Mouse (Mus musculus): Measurements from ENCODE around the gene Psmb10. TPM values are rescaled to one million over a fixed set of nuclear protein-coding genes. Genes with fewer than 3 reads are reported as not detected.

Gene Psmb10
- polyA plus RNA-seq, 1 experiment from 2014 or later: 36.8 TPM

DNA sequence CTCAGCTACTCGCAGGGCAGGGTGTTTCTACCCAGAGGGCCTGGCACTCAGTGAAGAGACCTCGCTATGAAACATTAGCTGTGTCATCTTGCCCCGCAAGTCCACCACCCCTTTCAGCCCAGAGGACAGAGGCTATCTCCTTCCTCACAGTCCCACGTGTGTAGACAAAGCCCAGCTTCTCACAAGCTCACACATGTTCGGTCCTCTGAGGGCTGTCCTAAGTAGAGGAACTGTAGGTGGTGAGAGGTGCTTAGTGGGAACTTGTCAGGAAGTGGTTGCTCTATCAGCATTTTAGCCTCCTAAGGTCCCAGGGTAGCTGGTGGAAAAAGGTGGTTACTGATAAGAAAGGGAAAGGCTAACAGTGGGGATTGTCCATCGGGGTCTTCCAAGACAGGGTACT lies 3.1 kb downstream of the Psmb10 start:
- no peak overlapping the region for H3K4me3 ChIP-seq
- H3K4me1 ChIP-seq: peaks cover 29% of the 10 kb centered on the region
- H3K27me3 ChIP-seq (replicated peaks; ENCODE audit: low read depth, poor library complexity, severe bottlenecking): no peaks in the 10 kb centered on the region
- H3K9me3 ChIP-seq: no peaks in the 10 kb centered on the region
- H3K27ac ChIP-seq (replicated peaks): no peak overlapping the region
- H3K36me3 ChIP-seq (replicated peaks): peaks cover 45% of the 10 kb centered on the region
- DNase-seq (ENCODE audit: low spot score): no peak
- 83% methylated on average over 6 of the region's 6 CpGs for WGBS

DNA sequence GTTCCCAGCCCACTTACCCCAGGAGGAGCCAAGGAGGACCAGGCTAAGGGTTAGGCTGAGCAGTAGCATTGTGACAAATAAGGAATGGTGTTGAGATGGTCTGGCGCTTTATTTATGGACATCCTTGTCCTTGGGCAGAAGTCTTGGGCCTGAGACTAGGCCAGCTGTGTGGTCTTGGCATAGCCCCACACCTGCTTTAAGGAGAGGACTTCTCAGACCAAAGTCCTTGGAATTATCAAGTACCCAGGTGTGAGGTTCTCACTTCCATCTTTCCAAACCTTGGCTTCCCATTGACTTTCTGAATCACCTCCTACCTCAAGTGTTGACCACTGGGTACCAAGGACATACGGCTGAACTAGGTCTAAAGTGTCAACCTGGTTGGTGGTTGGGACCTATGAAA lies 4.5 kb downstream of the Psmb10 start, which contains the start of gene Ctrl:
TSS of gene Ctrl (minus strand) at position 101 of the 400 bp plus-strand sequence.
- H3K27ac ChIP-seq (replicated peaks): no peak within 1 kb of the TSS
- DNase-seq (ENCODE audit: low spot score): no peak
- peaks cover 47% of the 10 kb centered on the region for H3K36me3 ChIP-seq (replicated peaks)
- WGBS: 93% methylated on average over 2 of the region's 2 CpGs
- H3K9me3 ChIP-seq: no peaks in the 10 kb centered on the region
- H3K4me3 ChIP-seq: no peak within 1 kb of the TSS
- H3K4me1 ChIP-seq: peaks cover 29% of the 10 kb centered on the region
- H3K27me3 ChIP-seq (replicated peaks; ENCODE audit: low read depth, poor library complexity, severe bottlenecking): no peaks in the 10 kb centered on the region

DNA sequence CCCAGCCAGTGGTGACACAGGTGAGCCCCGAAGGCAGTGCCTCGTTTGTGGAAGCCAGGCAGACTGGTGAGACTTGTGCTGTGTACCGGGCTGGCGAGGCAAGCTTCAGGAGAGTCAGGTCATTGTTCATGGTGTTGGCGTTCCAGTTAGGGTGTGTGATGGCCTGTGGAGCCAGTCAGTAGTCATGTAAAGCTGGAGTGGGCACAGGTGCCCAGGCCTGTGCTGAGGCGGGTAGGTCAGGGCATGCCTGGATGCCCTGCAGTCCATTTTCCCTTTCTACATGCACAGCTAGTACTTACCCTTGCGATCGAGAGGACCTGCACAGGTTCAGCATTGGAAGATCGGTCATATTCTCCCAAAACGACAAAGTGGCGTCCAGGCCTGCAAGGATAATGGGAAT lies 5.7 kb downstream of the Psmb10 start:
- WGBS: 92% methylated on average over 11 of the region's 11 CpGs
- no peak overlapping the region for H3K27ac ChIP-seq (replicated peaks)
- H3K9me3 ChIP-seq: no peaks in the 10 kb centered on the region
- no peak overlapping the region for H3K4me3 ChIP-seq
- H3K36me3 ChIP-seq (replicated peaks): peaks cover 47% of the 10 kb centered on the region
- DNase-seq (ENCODE audit: low spot score): no peak
- H3K27me3 ChIP-seq (replicated peaks; ENCODE audit: low read depth, poor library complexity, severe bottlenecking): no peaks in the 10 kb centered on the region
- H3K4me1 ChIP-seq: peaks cover 19% of the 10 kb centered on the region

DNA sequence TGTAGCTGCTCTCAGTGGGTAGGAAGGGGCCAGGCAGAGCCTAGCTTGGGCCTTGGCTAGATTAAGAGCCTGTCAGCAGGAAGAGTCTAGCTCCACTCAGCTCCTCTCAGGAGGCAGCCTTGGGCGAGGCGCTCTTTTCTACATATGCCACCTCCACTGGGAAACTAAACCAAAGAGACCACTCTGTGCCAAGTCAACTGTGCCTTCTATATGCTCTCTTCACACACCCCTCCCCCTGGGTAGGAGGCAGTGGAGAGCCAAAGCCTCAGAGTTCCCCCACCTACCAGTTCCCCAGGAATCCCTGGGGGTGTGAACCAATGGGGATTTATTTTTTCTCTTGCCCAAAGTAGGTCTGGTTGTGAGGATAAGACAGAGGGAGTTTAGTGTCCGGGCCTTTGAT lies 7.0 kb downstream of the Psmb10 start:
- no peak for DNase-seq (ENCODE audit: low spot score)
- Histone ChIP-seq H3K4me1 (peaks cover 15% of the 10 kb centered on the region), H3K4me3 (no peak overlapping the region), H3K36me3 (replicated peaks) (peaks cover 47% of the 10 kb centered on the region), H3K27me3 (replicated peaks; ENCODE audit: low read depth, poor library complexity, severe bottlenecking) (no peaks in the 10 kb centered on the region), H3K27ac (replicated peaks) (no peak overlapping the region), H3K9me3 (no peaks in the 10 kb centered on the region)
- 93% methylated on average over 3 of the region's 3 CpGs for WGBS

DNA sequence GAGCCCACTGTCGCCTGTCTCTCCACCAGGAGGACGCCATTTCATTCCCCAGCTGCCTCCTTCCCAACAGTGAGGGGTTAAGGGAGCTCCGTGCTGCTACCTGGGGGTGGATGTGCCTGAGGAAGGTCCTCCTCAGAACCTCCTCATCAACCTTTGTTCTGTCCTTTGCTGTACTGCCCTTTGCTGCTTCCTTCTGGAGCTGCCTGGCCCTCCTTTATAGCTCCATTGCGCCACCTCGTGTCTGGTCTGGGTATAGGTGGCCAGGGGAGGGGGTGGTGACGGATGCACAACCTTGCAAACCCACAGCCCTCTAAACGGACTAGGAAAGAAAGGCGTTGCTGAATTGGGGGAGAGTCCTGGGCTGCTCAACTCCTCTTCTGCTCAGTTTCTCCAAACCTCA lies 7.6 kb downstream of the Psmb10 start:
- H3K4me3 ChIP-seq: 0 out of 2 replicates have a peak overlapping the region, but pooled peaks have one; percentile 9
- no peaks in the 10 kb centered on the region for H3K9me3 ChIP-seq
- DNase-seq (ENCODE audit: low spot score): peak; percentile 86
- peaks cover 47% of the 10 kb centered on the region for H3K36me3 ChIP-seq (replicated peaks)
- H3K4me1 ChIP-seq: peaks cover 8% of the 10 kb centered on the region
- H3K27ac ChIP-seq (replicated peaks): peak overlapping the region; percentile 72
- no peaks in the 10 kb centered on the region for H3K27me3 ChIP-seq (replicated peaks; ENCODE audit: low read depth, poor library complexity, severe bottlenecking)
- 18% methylated on average over 8 of the region's 8 CpGs for WGBS

DNA sequence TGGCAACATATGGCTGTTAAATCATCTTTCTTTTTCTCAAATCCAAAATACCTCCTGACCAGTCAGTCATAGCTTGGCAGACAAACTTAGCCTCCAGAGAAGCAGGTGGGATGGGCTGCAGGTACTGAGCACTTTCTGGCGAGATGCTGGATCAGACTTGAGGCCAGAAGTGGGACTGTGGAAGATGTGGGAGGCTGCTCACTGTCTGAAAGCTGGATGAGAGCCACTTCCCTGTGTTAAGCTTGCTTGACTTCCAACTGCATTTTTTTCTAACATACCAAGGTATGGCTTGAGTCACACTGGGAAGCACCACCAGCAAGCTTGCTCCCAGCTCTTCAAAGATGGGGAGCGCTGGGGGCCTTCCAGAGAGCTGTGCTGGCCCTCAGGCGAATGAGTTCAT lies 13.1 kb downstream of the Psmb10 start:
- Histone ChIP-seq H3K36me3 (replicated peaks) (peaks cover 29% of the 10 kb centered on the region), H3K4me1 (no peaks in the 10 kb centered on the region), H3K27ac (replicated peaks) (no peak overlapping the region), H3K27me3 (replicated peaks; ENCODE audit: low read depth, poor library complexity, severe bottlenecking) (no peaks in the 10 kb centered on the region), H3K9me3 (no peaks in the 10 kb centered on the region), H3K4me3 (no peak overlapping the region)
- DNase-seq (ENCODE audit: low spot score): no peak
- 73% methylated on average over 3 of the region's 3 CpGs for WGBS

DNA sequence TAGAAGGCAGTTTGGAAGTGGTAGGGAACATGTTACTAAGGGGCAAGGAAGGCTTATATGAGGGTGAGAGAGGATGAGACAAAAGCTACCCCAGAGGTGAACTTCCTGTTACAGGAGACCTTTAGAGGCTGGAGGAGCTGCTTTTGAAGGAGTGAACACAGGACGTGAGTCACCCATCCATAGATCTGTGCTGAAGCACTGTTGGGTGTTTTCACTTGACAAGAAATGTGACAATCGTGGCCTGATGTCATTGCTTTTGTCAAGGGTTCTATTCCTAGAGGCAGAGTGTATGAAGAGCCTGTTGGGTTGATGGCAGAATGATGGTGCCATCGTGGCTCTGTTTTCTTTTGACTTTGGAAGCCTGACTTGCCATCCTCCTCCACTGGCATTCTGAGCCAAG lies 18.9 kb downstream of the Psmb10 start:
- Histone ChIP-seq H3K9me3 (no peaks in the 10 kb centered on the region), H3K4me3 (no peak overlapping the region), H3K27me3 (replicated peaks; ENCODE audit: low read depth, poor library complexity, severe bottlenecking) (no peaks in the 10 kb centered on the region), H3K36me3 (replicated peaks) (peaks cover 49% of the 10 kb centered on the region), H3K4me1 (no peaks in the 10 kb centered on the region), H3K27ac (replicated peaks) (no peak overlapping the region)
- DNase-seq (ENCODE audit: low spot score): no peak
- 82% methylated on average over 3 of the region's 3 CpGs for WGBS

DNA sequence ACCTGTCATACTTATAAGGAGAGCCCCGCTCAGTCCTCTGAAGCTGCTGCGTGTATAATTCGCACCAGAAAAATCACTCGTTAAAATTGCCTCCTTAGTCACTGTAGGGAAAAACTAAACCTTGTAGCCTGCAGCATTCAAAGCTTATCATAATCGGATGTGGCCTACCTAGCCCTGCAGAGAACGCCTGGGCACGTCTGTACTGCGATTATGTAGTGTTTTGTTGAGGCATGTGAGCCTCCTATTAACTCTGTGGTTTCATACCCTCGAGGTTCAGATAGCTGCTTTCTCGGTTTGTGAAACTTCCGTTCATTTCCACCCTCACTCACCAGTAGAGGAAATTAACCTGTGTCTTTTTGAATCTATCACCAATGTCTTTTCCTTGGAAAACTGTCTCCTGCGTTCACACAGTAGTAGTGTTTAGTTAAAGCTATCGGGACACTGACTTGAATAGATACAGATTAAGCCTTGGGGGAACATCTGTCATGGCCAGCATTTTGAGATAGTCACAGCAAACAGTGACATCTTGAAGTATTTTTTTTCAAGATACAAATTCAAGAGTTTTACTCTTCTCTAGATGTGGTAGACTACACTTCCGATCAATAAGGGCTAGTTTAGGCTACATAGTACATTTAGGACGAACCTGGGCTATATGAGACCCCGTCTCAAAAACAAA lies 37.2 kb downstream of the Psmb10 start:
- H3K36me3 ChIP-seq (replicated peaks): no peaks in the 10 kb centered on the region
- peak overlapping the region; percentile 98 for H3K27ac ChIP-seq (replicated peaks)
- H3K4me1 ChIP-seq: peaks cover 8% of the 10 kb centered on the region
- peak overlapping the region; percentile 97 for H3K4me3 ChIP-seq
- 38% methylated on average over 16 of the region's 16 CpGs for WGBS
- no peaks in the 10 kb centered on the region for H3K27me3 ChIP-seq (replicated peaks; ENCODE audit: low read depth, poor library complexity, severe bottlenecking)
- DNase-seq (ENCODE audit: low spot score): no peak
- H3K9me3 ChIP-seq: no peaks in the 10 kb centered on the region

DNA sequence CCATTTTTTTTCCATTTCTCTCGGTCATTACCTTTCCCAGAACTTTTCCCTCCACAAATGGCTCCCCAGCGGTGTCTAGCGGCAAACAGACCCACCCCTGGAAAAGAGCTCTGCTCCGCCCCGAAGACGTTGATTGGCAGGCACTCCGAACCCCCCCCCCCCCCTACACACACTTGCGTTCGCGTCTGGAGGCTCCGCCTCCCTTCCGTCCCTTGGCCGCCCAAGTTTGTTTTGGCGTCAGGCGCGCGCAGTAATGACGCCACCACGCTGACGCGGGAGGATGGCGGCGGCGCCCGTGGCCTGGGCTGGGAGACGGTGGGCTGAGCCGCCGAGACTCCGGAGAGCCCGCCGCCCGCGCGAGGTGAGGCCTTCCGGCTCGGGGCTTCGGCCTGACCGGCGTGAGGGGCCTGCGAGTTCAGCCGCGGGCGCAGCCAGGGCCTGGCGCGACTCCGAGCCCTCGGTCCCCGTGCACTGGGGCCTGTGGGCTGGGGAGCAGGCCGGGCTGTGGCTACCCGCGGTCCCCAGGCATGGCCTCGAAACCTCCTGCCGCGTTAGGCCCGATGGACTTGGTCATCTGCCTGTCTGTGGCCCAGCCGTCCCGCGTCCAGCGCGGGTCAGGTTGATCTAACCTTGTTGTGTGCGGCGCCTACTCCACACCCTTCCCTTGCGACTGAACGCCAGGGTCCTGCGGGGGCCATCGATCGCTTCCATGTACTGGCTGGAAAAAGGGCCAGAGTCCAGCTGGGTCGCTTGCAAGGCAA lies 37.9 kb downstream of the Psmb10 start, which contains the start of gene Pskh1:
TSS of gene Pskh1 (plus strand) at position 262 of the 761 bp plus-strand sequence.
- WGBS: under 1% methylated on average over 68 of the region's 68 CpGs
- peak within 1 kb of the TSS; percentile 97 for H3K4me3 ChIP-seq
- peaks cover 8% of the 10 kb centered on the region for H3K4me1 ChIP-seq
- no peaks in the 10 kb centered on the region for H3K36me3 ChIP-seq (replicated peaks)
- H3K27ac ChIP-seq (replicated peaks): peak within 1 kb of the TSS; percentile 98
- H3K27me3 ChIP-seq (replicated peaks; ENCODE audit: low read depth, poor library complexity, severe bottlenecking): no peaks in the 10 kb centered on the region
- DNase-seq (ENCODE audit: low spot score): peak; percentile 96
- no peaks in the 10 kb centered on the region for H3K9me3 ChIP-seq

DNA sequence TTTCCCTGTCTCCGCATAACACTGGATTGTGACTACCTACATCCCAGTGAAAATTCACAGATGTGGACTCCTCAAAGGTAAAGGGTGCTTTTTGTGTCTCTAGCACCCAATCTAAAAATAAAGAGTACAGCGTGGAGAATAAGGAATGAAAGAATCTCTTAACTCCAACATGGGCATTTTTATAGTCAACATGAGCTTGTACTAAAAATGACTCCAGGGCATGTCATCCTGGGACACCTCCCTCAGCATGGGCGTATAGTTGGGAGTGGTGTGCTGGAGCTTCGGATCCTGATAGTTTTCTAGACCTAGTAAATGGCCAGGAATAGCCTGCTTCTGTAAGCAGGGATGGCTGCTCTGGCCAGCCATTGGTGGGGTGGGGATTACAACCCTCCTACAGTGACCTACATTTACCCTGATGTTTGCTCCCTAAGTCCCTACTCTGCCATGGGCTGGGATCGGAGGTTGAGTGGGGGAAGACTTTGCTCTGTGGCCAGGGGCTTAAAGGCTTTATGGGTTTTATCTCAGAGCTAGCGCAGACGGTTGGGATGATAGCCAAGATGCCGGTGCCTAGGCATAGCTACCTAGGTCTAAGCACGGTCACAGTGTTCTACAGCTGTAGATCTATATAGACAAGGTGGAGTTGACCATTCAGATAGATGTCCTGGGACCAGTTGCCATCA lies 40.3 kb downstream of the Psmb10 start:
- Histone ChIP-seq H3K4me3 (no peak overlapping the region), H3K27me3 (replicated peaks; ENCODE audit: low read depth, poor library complexity, severe bottlenecking) (no peaks in the 10 kb centered on the region), H3K4me1 (peaks cover 15% of the 10 kb centered on the region), H3K36me3 (replicated peaks) (peaks cover 21% of the 10 kb centered on the region), H3K9me3 (no peaks in the 10 kb centered on the region), H3K27ac (replicated peaks) (no peak overlapping the region)
- no peak for DNase-seq (ENCODE audit: low spot score)
- 84% methylated on average over 9 of the region's 9 CpGs for WGBS

DNA sequence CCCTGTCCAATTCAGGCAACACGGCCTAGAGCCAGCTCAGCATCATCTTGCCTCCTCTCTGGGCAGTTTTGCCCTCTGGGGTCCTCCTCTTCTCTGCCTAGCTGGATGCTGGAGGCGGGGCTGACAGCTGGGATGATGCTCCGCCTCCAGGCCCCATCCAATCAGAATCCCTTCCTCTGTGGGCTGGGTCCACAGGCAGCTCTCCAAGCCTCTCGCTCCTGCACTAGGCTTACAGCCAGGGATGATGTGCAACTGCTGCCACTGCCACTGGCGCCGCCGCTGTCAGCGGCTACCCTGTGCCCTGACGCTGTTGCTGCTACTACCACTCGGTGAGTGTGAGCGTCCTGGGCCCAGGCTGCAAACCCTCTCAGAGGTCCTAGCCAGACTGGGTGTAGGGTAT lies 44.9 kb downstream of the Psmb10 start, which contains the start of gene Nrn1l:
TSS of gene Nrn1l (plus strand) at position 229 of the 400 bp plus-strand sequence.
- peak; percentile 84 for DNase-seq (ENCODE audit: low spot score)
- Histone ChIP-seq H3K27me3 (replicated peaks; ENCODE audit: low read depth, poor library complexity, severe bottlenecking) (no peaks in the 10 kb centered on the region), H3K36me3 (replicated peaks) (peaks cover 67% of the 10 kb centered on the region), H3K9me3 (no peaks in the 10 kb centered on the region), H3K4me1 (peaks cover 10% of the 10 kb centered on the region), H3K4me3 (peak within 1 kb of the TSS; percentile 36), H3K27ac (replicated peaks) (no peak within 1 kb of the TSS)
- WGBS: 7% methylated on average over 11 of the region's 11 CpGs

DNA sequence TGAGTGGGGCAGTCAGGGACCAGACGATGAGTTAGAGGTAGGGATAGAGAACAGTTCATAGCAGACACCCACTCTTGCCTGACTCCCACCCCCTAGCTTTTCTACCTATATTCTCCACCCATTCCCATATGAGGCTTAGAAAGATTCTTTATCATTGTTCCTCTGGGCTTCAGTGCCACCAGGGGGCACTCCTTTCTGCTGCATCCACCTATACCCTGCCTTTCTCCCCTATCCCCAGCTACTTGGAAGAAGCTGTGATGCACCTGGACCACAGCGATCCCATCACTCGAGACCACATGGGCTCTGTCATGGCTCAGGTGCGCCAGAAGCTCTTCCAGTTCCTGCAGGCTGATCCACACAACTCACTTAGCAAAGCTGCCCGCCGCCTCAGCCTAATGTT lies 45.8 kb downstream of the Psmb10 start:
- Histone ChIP-seq H3K4me1 (peaks cover 10% of the 10 kb centered on the region), H3K27ac (replicated peaks) (no peak overlapping the region), H3K27me3 (replicated peaks; ENCODE audit: low read depth, poor library complexity, severe bottlenecking) (no peaks in the 10 kb centered on the region), H3K9me3 (no peaks in the 10 kb centered on the region), H3K36me3 (replicated peaks) (peaks cover 76% of the 10 kb centered on the region), H3K4me3 (no peak overlapping the region)
- no peak for DNase-seq (ENCODE audit: low spot score)
- 88% methylated on average over 6 of the region's 6 CpGs for WGBS
